Mouse (Mus musculus) liver, postnatal 0 days (tissue): ENCODE results near the gene Bahcc1.

Source experiments
- CTCF ChIP-seq: sonication (generic); IDR thresholded peaks from 2 replicates; pipeline ENCODE4 v1.5.1; 2016; ENCODE audit warnings: antibody characterized with exemption, low read depth
- EP300 ChIP-seq: IDR thresholded peaks from 2 replicates; pipeline ENCODE4 v1.6.1; 2016; ENCODE audit warnings: antibody characterized with exemption, low read depth, mild to moderate bottlenecking

DNA sequence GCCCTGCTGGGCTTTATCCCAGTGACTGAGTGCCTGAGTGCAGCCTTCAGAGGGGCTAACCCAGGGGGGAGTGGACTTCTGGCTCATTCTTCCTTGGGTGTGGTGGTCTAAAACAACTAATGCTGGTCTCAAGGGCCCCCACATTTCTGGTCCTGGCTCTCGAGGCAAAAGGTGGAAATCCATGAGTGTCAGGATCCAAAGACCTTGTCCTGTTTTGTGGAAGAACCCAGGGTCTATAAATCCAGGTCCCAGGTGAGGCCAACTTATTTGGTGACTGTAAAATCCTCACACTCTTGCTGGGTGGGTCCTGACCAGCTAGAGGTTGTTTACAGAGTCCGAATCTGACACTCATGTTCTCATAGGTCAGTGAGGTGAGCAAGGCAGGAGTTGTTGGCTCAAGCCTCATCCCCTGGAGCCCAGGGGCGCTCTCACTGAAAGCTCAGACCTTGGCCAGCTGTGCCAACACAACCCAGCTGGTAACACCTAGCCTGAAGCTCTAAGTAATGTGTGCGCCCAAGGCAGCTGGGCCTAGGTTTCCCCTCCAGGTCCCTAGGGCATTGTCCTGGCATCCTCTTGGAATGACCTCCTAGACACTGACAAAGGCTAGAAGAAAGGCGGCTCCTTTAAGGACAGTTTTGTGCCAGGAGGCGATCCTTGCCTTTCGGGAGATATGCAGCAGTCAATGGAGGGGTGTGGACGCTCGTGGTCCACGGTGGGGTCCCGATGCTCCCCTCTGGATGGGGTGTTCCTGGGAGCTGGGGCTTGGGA is 8.1 kb upstream of the Bahcc1 start:
- TF ChIP-seq CTCF (no peak), EP300 (no peak)
